Mouse (Mus musculus): ENCODE measurements around the gene Fhit. TPM values are rescaled to one million over a fixed set of nuclear protein-coding genes. Genes with fewer than 3 reads are reported as not detected.

Gene Fhit
- polyA plus RNA-seq, 1 experiment from 2014 or later: 7.1 TPM

DNA sequence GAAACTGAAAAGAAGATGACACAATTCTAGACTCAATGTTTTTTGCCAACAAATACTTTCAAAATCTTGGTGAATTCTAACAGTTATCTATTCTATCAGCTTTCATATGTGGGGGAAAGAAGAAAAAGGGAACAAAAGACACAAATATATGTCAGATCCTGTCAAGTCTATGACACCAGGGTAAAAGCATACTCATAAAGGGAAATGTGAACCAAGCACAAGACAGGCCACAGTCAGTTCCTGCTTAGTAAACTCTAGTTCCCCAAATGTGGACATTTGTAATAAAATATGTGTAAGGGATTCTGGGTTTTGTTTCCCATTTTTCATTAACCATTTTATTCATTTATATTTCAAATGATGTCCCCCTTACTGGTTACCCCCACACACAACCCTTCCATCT, 1022.5 kb downstream of the Fhit start:
- H3K4me1 ChIP-seq (ENCODE audit: control insufficient read depth, insufficient read depth, low read length): no peaks in the 10 kb centered on the region
- ATAC-seq (ENCODE audit: insufficient read depth, low FRiP score): no peak

DNA sequence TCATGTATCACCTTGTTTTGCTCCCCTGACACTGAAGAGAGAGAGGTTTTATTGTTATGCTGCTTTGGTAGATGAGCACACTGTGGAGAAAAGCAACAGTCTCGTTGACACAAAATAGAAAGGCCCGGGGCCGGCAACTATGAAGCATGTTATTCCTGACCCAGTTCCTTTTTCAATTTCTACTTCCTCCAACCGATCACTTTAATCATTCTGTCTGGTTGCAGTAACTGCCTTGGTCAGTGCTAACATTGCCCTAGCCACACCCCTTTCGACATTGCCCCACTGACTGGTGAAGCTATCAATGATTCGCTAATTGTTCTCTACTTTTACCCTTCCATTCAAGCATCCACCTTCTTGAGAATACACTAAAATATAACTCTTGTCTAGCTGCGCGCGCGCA, 1028.0 kb downstream of the Fhit start:
- no peak for ATAC-seq (ENCODE audit: insufficient read depth, low FRiP score)
- H3K27ac ChIP-seq (ENCODE audit: low read length): no peak overlapping the region
- no peaks in the 10 kb centered on the region for H3K4me1 ChIP-seq (ENCODE audit: control insufficient read depth, insufficient read depth, low read length)
- no peak overlapping the region for H3K9ac ChIP-seq (ENCODE audit: low read length)
- H3K9me3 ChIP-seq (replicated peaks; ENCODE audit: control insufficient read depth, low read length): no peaks in the 10 kb centered on the region
- H3K36me3 ChIP-seq (ENCODE audit: control insufficient read depth, insufficient read depth, low read length): no peaks in the 10 kb centered on the region
- WGBS: 84% methylated on average over 10 of the region's 10 CpGs
- no peaks in the 10 kb centered on the region for H3K27me3 ChIP-seq (ENCODE audit: control insufficient read depth, insufficient read depth, low read length)
- no peak overlapping the region for H3K4me3 ChIP-seq (replicated peaks; ENCODE audit: low read length)
- no peak overlapping the region for H3K4me2 ChIP-seq (ENCODE audit: low read depth, low read length)

More for the DNA sequence above, 1022.5 kb downstream of the Fhit start:
- Histone ChIP-seq H3K36me3 (ENCODE audit: control insufficient read depth, insufficient read depth, low read length) (no peaks in the 10 kb centered on the region), H3K4me3 (replicated peaks; ENCODE audit: low read length) (no peak overlapping the region), H3K9ac (ENCODE audit: low read length) (no peak overlapping the region), H3K9me3 (replicated peaks; ENCODE audit: control insufficient read depth, low read length) (no peaks in the 10 kb centered on the region), H3K27ac (ENCODE audit: low read length) (no peak overlapping the region), H3K4me2 (ENCODE audit: low read depth, low read length) (no peak overlapping the region), H3K27me3 (ENCODE audit: control insufficient read depth, insufficient read depth, low read length) (no peaks in the 10 kb centered on the region)

DNA sequence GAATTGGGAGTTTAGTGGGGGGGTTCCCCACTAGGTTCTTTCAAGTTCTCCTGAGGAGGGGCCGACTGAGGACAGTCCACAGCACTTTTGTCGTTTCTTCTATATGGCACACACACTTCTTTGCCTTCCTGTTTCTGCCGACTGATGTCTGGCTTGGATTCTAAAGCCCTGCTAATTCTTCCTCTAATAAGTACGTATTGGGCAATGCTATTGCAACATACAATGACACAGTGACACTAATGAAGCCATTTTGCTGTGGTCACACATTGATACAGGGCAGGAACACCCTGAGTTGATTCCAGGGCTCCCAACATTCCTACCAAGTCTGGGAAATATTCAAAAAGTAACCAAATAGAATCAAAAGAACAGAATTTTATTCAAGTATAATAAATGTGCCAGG, 1032.2 kb downstream of the Fhit start:
- Histone ChIP-seq H3K4me2 (ENCODE audit: low read depth, low read length) (no peak overlapping the region), H3K4me1 (ENCODE audit: control insufficient read depth, insufficient read depth, low read length) (no peaks in the 10 kb centered on the region), H3K4me3 (replicated peaks; ENCODE audit: low read length) (no peak overlapping the region), H3K9me3 (replicated peaks; ENCODE audit: control insufficient read depth, low read length) (no peaks in the 10 kb centered on the region), H3K27ac (ENCODE audit: low read length) (no peak overlapping the region), H3K36me3 (ENCODE audit: control insufficient read depth, insufficient read depth, low read length) (no peaks in the 10 kb centered on the region), H3K9ac (ENCODE audit: low read length) (no peak overlapping the region), H3K27me3 (ENCODE audit: control insufficient read depth, insufficient read depth, low read length) (no peaks in the 10 kb centered on the region)
- no peak for ATAC-seq (ENCODE audit: insufficient read depth, low FRiP score)
- WGBS: 86% methylated on average over 4 of the region's 4 CpGs

DNA sequence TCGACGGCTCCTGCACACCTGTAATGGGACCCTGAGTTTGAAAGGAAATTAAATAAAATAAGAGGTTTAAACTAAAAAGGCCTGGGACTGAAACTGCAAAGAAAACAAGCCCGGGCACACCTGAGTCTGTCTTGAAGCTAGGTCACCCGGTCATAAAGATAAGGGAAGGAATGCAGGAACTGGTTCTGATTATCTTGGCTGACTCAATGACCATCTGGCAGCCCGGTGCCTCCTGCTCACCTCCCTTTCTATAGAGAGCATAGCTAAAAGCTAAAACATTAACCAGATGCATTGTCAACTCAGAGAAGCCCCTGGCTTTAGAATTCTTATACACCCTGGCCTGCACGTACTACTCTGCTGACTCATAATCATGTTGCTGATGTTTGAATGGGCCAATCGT, 1032.7 kb downstream of the Fhit start:
- Histone ChIP-seq H3K4me3 (replicated peaks; ENCODE audit: low read length) (no peak overlapping the region), H3K9me3 (replicated peaks; ENCODE audit: control insufficient read depth, low read length) (no peaks in the 10 kb centered on the region), H3K9ac (ENCODE audit: low read length) (no peak overlapping the region), H3K4me2 (ENCODE audit: low read depth, low read length) (no peak overlapping the region), H3K4me1 (ENCODE audit: control insufficient read depth, insufficient read depth, low read length) (no peaks in the 10 kb centered on the region), H3K36me3 (ENCODE audit: control insufficient read depth, insufficient read depth, low read length) (no peaks in the 10 kb centered on the region), H3K27me3 (ENCODE audit: control insufficient read depth, insufficient read depth, low read length) (no peaks in the 10 kb centered on the region), H3K27ac (ENCODE audit: low read length) (no peak overlapping the region)
- WGBS: 60% methylated on average over 7 of the region's 7 CpGs
- ATAC-seq (ENCODE audit: insufficient read depth, low FRiP score): no peak

DNA sequence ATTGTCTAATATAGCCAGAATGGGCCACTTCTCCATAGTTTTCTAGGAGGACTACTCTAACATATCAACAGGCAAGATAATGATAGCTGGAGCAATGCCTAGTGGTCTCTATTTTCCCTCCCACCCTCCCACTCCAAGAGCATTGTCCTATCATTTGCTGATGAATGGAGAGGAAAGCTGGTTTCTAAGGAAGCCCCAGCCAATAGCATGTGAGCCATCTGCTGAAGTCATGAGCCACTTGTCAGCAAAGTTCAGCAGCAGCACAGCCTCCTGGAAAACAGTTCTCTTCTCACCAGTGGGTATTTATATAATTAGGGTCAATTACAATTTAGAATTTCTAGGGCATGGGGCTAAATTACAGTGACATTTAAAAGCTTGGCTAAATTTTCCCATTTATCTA, 1035.3 kb downstream of the Fhit start:
- no peaks in the 10 kb centered on the region for H3K4me1 ChIP-seq (ENCODE audit: control insufficient read depth, insufficient read depth, low read length)
- H3K9ac ChIP-seq (ENCODE audit: low read length): no peak overlapping the region
- ATAC-seq (ENCODE audit: insufficient read depth, low FRiP score): no peak
- H3K27ac ChIP-seq (ENCODE audit: low read length): no peak overlapping the region
- no peak overlapping the region for H3K4me3 ChIP-seq (replicated peaks; ENCODE audit: low read length)
- no peaks in the 10 kb centered on the region for H3K36me3 ChIP-seq (ENCODE audit: control insufficient read depth, insufficient read depth, low read length)
- no peak overlapping the region for H3K4me2 ChIP-seq (ENCODE audit: low read depth, low read length)
- H3K9me3 ChIP-seq (replicated peaks; ENCODE audit: control insufficient read depth, low read length): no peaks in the 10 kb centered on the region
- H3K27me3 ChIP-seq (ENCODE audit: control insufficient read depth, insufficient read depth, low read length): no peaks in the 10 kb centered on the region

DNA sequence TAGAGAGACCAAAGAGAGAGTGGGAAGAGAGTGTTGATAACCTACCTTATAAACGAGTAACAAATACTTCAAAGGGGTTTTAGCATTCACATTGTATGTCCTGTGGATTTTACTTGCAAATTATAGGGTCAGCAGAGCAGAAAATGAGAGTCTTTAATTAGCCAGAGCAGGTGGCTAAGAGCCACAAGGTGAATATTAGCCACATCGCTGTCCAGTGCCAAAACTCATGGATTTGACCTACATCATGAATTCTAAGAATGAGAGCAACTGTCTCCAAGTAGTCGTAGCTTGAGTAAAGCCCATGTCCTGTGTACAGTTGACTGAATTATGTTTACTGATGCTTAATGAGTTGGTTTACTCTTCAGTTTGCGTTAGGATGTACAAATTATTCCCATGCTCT, 1039.7 kb downstream of the Fhit start:
- H3K4me1 ChIP-seq (ENCODE audit: control insufficient read depth, insufficient read depth, low read length): no peaks in the 10 kb centered on the region
- no peak overlapping the region for H3K4me2 ChIP-seq (ENCODE audit: low read depth, low read length)
- H3K9me3 ChIP-seq (replicated peaks; ENCODE audit: control insufficient read depth, low read length): no peaks in the 10 kb centered on the region
- no peaks in the 10 kb centered on the region for H3K27me3 ChIP-seq (ENCODE audit: control insufficient read depth, insufficient read depth, low read length)
- no peaks in the 10 kb centered on the region for H3K36me3 ChIP-seq (ENCODE audit: control insufficient read depth, insufficient read depth, low read length)
- WGBS: 80% methylated on average over 4 of the region's 4 CpGs
- H3K4me3 ChIP-seq (replicated peaks; ENCODE audit: low read length): no peak overlapping the region
- ATAC-seq (ENCODE audit: insufficient read depth, low FRiP score): no peak
- no peak overlapping the region for H3K27ac ChIP-seq (ENCODE audit: low read length)
- H3K9ac ChIP-seq (ENCODE audit: low read length): no peak overlapping the region

DNA sequence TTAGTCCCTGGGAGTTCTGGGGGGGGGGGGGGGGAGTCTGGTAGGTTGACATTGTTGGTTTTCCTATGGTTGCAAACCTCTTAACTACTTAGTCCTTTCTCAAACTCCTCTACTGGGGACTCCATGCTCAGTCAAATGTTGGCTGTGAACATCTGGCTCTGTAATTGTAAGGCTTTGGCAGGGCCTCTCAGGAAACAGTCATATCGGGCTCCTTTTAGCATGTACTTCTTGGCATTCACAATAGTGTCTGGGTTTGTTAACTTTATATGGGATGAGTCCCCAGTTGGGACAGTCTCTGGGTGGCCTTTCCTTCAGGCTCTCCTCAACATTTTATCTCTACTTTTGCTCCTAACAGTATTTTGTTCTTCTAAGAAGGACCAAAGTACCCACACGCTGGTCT, 1065.6 kb downstream of the Fhit start:
- Histone ChIP-seq H3K27me3 (ENCODE audit: control insufficient read depth, insufficient read depth, low read length) (no peaks in the 10 kb centered on the region), H3K27ac (ENCODE audit: low read length) (no peak overlapping the region), H3K9ac (ENCODE audit: low read length) (no peak overlapping the region), H3K4me2 (ENCODE audit: low read depth, low read length) (no peak overlapping the region), H3K4me3 (replicated peaks; ENCODE audit: low read length) (no peak overlapping the region), H3K36me3 (ENCODE audit: control insufficient read depth, insufficient read depth, low read length) (no peaks in the 10 kb centered on the region), H3K4me1 (ENCODE audit: control insufficient read depth, insufficient read depth, low read length) (no peaks in the 10 kb centered on the region), H3K9me3 (replicated peaks; ENCODE audit: control insufficient read depth, low read length) (no peaks in the 10 kb centered on the region)
- 97% methylated on average over 2 of the region's 2 CpGs for WGBS
- ATAC-seq (ENCODE audit: insufficient read depth, low FRiP score): no peak

DNA sequence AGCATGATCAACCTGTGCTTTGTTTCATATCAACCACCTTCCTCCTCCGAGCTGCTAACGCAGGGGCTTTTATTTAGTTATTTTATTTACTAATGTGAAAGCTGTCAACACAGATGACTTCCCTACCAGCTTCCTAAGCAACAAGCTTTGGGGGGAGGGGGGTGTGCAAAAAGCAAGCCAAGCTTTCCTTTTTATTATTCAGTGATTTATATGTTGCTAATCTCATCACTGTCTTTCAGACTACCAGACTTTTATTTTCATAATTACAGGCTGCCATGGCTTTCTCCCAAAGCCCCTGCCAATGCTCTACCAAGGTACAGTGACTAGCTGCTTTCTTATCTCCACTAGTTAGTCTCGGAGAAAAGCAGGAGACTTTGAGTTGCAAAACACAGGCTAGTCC, 1082.8 kb downstream of the Fhit start:
- no peaks in the 10 kb centered on the region for H3K36me3 ChIP-seq (ENCODE audit: control insufficient read depth, insufficient read depth, low read length)
- H3K27me3 ChIP-seq (ENCODE audit: control insufficient read depth, insufficient read depth, low read length): no peaks in the 10 kb centered on the region
- no peak overlapping the region for H3K4me2 ChIP-seq (ENCODE audit: low read depth, low read length)
- WGBS: 71% methylated on average over 3 of the region's 3 CpGs
- no peak overlapping the region for H3K27ac ChIP-seq (ENCODE audit: low read length)
- no peak for ATAC-seq (ENCODE audit: insufficient read depth, low FRiP score)
- no peaks in the 10 kb centered on the region for H3K4me1 ChIP-seq (ENCODE audit: control insufficient read depth, insufficient read depth, low read length)
- H3K4me3 ChIP-seq (replicated peaks; ENCODE audit: low read length): no peak overlapping the region
- H3K9me3 ChIP-seq (replicated peaks; ENCODE audit: control insufficient read depth, low read length): no peaks in the 10 kb centered on the region
- H3K9ac ChIP-seq (ENCODE audit: low read length): no peak overlapping the region

DNA sequence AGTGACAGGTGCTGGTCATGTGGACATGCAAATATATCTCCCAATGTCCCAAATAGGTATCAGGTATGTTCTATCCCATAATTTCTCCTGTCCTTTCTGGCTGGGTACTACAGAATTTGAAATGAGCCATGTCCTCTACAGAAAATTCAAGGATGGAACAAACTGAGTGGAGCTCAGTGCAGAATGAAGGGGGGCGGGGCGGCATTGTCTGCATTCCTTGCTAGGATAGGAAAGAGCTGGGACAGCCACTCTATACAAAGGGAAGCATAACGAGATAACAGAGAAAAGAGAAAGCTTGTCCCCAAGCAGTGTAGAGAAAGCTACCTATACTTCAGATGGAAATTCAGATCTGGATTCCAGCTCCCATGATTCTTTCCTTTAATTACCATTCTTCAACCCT, 1111.9 kb downstream of the Fhit start:
- Histone ChIP-seq H3K27me3 (ENCODE audit: control insufficient read depth, insufficient read depth, low read length) (no peaks in the 10 kb centered on the region), H3K9ac (ENCODE audit: low read length) (no peak overlapping the region)
- 72% methylated on average over 3 of the region's 3 CpGs for WGBS

DNA sequence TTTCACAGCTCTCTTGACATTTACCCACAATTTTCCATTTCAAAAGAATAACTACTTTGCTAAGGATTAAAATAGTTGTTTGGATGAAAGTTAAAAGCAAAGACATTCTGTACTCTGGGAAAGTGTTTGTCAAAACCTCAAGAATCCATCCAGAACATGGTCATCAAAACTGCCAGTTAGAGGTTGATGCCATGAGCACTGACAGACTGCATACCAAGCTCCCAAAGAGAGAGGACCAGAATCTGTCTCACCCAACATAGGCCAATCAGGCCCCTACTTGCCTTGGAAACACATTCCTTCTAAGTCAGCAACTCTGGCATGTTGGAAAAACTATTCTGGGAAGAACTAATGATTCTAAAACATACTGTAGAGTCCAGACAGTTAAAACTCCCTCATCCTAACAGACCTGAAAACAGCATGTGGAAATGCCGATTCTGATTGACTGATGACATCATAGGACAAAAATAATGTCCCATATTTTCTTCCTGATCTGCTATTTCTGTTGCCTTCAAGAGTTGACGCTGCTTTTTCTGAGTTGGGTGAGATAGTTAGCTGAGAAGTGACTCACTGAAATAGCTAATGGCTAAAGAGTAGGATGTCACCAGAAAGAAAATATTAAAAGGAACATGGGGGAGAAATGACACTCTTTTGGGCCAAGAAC, 1114.6 kb downstream of the Fhit start:
- Histone ChIP-seq H3K4me2 (ENCODE audit: low read depth, low read length) (no peak overlapping the region), H3K27me3 (ENCODE audit: control insufficient read depth, insufficient read depth, low read length) (no peaks in the 10 kb centered on the region), H3K36me3 (ENCODE audit: control insufficient read depth, insufficient read depth, low read length) (no peaks in the 10 kb centered on the region), H3K9me3 (replicated peaks; ENCODE audit: control insufficient read depth, low read length) (no peaks in the 10 kb centered on the region), H3K4me1 (ENCODE audit: control insufficient read depth, insufficient read depth, low read length) (peaks cover 3% of the 10 kb centered on the region; the same call in 1 of the 2 replicates), H3K27ac (ENCODE audit: low read length) (no peak overlapping the region), H3K9ac (ENCODE audit: low read length) (no peak overlapping the region), H3K4me3 (replicated peaks; ENCODE audit: low read length) (no peak overlapping the region)
- no peak for ATAC-seq (ENCODE audit: insufficient read depth, low FRiP score)
- 86% methylated on average over 2 of the region's 2 CpGs for WGBS

More for the DNA sequence above, 1111.9 kb downstream of the Fhit start:
- no peak for ATAC-seq (ENCODE audit: insufficient read depth, low FRiP score)
- no peaks in the 10 kb centered on the region for H3K9me3 ChIP-seq (replicated peaks; ENCODE audit: control insufficient read depth, low read length)
- no peak overlapping the region for H3K27ac ChIP-seq (ENCODE audit: low read length)
- no peak overlapping the region for H3K4me2 ChIP-seq (ENCODE audit: low read depth, low read length)
- no peak overlapping the region for H3K4me3 ChIP-seq (replicated peaks; ENCODE audit: low read length)
- peaks cover 3% of the 10 kb centered on the region; the same call in 1 of the 2 replicates for H3K4me1 ChIP-seq (ENCODE audit: control insufficient read depth, insufficient read depth, low read length)
- H3K36me3 ChIP-seq (ENCODE audit: control insufficient read depth, insufficient read depth, low read length): no peaks in the 10 kb centered on the region
